Mouse (Mus musculus) spleen, adult 2 months (tissue): Measurements from ENCODE around the gene Bag6. TPM values are rescaled to one million over a fixed set of nuclear protein-coding genes. Genes with fewer than 3 reads are reported as not detected.
A peak's percentile ranks its signal among the peaks of the same experiment; 100 is the strongest.

Experiments used
- DNase-seq, 2 experiments: peaks; one replicate each; pipeline versions ENCODE4 v3.0.0 to v3.0.0-alpha.2; 2012 to 2021; ENCODE audit warnings: low spot score in 2 of 2, low read depth in 1 of 2
- H3K27ac ChIP-seq: fragments of 200-500 bp; 2 replicates; pipeline ENCODE4 v1.5.1; 2012; ENCODE audit warnings: low read length, inconsistent platforms; ENCODE audit not compliant: insufficient read depth
- H3K27me3 ChIP-seq: fragments of 200-500 bp; 2 replicates; pipeline ENCODE4 v1.6.1; 2012; ENCODE audit warnings: mild to moderate bottlenecking, moderate library complexity, low read length, inconsistent platforms; ENCODE audit not compliant: control insufficient read depth, insufficient read depth
- H3K36me3 ChIP-seq: fragments of 200-500 bp; 2 replicates; pipeline ENCODE4 v1.6.1; 2012; ENCODE audit warnings: mild to moderate bottlenecking, low read length, inconsistent platforms; ENCODE audit not compliant: control insufficient read depth, insufficient read depth
- H3K4me1 ChIP-seq: fragments of 200-500 bp; 2 replicates; pipeline ENCODE4 v1.6.1; 2011; ENCODE audit warnings: inconsistent platforms; ENCODE audit not compliant: control insufficient read depth, insufficient read depth, insufficient read length
- H3K4me3 ChIP-seq: fragments of 200-500 bp; 2 replicates; pipeline ENCODE4 v1.5.1; 2011; ENCODE audit warnings: mild to moderate bottlenecking, inconsistent platforms; ENCODE audit not compliant: insufficient read depth, insufficient read length; ENCODE audit errors: extremely low read depth
- CTCF ChIP-seq: fragments of 200-500 bp; IDR thresholded peaks from 2 replicates; pipeline ENCODE4 v1.5.1; 2011; ENCODE audit warnings: mild to moderate bottlenecking, inconsistent platforms; ENCODE audit not compliant: insufficient read depth, insufficient read length, insufficient replicate concordance; ENCODE audit errors: extremely low read depth
- POLR2A ChIP-seq: fragments of 200-500 bp; IDR thresholded peaks from 2 replicates; pipeline ENCODE4 v1.6.1; 2011; ENCODE audit warnings: low read depth, low read length, inconsistent platforms
- WGBS: fragments of 180-500 bp; shearing (Covaris S2); methylation state at CpG from one replicate; pipeline ENCODE4 v1.1.7; 2018; 5-methylcytosine and 5-hydroxymethylcytosine counted together
- polyA plus RNA-seq: library from polyadenylated mRNA; depleted of rRNA; stranded (reverse); fragments of >200 nt; gene quantifications from 2 replicates; pipeline ENCODE4 v1.2.3, GENCODE M21; 2012; rRNA removed

Gene Bag6
- polyA plus RNA-seq, 1 experiment, result 166 TPM

- Histone ChIP-seq H3K4me3 (peak overlapping the region; percentile 92), H3K36me3 (peaks cover 15% of the 10 kb centered on the region), H3K27me3 (no peaks in the 10 kb centered on the region), H3K27ac (peak overlapping the region; percentile 100), H3K4me1 (peaks cover 29% of the 10 kb centered on the region; the same call in 1 of the 2 replicates)
- WGBS, result 18% methylated on average over 19 of the region's 19 CpGs
- DNase-seq, result no peak
- 0 out of 2 replicates have a peak, but pooled peaks have one; percentile 5 for TF ChIP-seq POLR2A
- no peak for TF ChIP-seq CTCF
Observed at GRCm38 (mm10) chr17:35194844-35195630, 60.1 kb downstream of the Bag6 start.

DNA sequence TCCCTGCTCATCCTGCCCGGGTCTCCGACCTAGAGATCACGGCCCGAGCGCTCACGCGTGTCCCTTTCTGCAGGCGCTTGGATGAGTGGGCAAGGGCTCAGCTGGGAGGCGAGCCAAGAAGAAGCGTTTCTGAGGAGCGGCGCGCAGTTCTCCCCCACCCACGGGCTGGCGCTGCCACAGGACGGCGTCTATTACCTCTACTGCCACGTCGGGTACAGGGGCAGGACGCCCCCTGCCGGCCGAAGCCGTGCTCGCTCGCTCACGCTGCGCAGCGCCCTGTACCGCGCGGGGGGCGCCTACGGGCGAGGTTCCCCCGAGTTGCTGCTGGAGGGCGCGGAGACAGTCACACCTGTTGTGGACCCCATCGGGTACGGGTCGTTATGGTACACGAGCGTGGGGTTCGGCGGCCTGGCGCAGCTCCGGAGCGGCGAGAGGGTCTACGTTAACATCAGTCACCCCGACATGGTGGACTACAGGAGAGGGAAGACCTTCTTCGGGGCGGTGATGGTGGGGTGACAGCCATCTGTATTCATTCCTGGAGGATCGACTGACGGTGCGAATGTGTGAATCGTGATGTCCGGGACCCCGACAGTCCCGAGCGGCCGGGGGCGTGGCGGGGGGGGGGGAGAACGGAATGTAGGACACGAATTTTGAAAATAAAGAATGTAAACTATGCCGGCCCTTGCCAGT is 60.8 kb downstream of the Bag6 start:
- Histone ChIP-seq H3K27ac (peak overlapping the region; percentile 100), H3K27me3 (no peaks in the 10 kb centered on the region), H3K36me3 (peaks cover 15% of the 10 kb centered on the region), H3K4me1 (peaks cover 27% of the 10 kb centered on the region; the same call in 1 of the 2 replicates), H3K4me3 (peak overlapping the region; percentile 92)
- DNase-seq, result peak; percentile 77 to 89
- peak; percentile 97 for TF ChIP-seq CTCF
- TF ChIP-seq POLR2A, result peak; percentile 55; the same call in 1 of the 2 replicates
- under 1% methylated on average over 66 of the region's 66 CpGs for WGBS

DNA sequence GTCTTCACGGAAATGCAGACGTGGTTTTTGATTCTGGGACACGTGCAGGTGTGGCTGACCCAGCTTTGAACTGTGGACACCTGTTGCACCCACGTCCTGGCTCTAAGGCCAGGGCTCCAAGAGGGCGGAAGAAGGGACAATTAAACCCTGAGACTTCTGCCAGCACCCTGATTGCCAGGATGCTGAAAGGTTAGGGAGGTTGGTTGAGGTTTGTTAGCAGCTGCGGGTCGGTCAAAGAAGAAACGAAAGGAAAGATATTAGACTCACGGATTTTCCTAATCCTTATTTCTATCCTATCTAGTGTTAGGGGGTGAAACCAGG is 61.3 kb downstream of the Bag6 start:
- peaks cover 25% of the 10 kb centered on the region; the same call in 1 of the 2 replicates for H3K4me1 ChIP-seq
- TF ChIP-seq POLR2A (no peak), CTCF (no peak)
- H3K4me3 ChIP-seq, result peak overlapping the region; percentile 92
- 27% methylated on average over 9 of the region's 9 CpGs for WGBS
- peaks cover 15% of the 10 kb centered on the region for H3K36me3 ChIP-seq
- no peaks in the 10 kb centered on the region for H3K27me3 ChIP-seq
- peak overlapping the region; percentile 100 for H3K27ac ChIP-seq
- no peak for DNase-seq

Other genes with a start within 250 kb of the Bag6 start
- 15.9 and 16.0 TPM in 2 replicates for gene C2, start 236.9 kb upstream of the Bag6 start, polyA plus RNA-seq
- 200 and 246 TPM in 2 replicates for gene Ehmt2, start 236.7 kb upstream of the Bag6 start, polyA plus RNA-seq
- gene Slc44a4, start 220.7 kb upstream of the Bag6 start, polyA plus RNA-seq, result 0.05 and 0.08 TPM in 2 replicates
- gene Neu1, start 203.9 kb upstream of the Bag6 start, polyA plus RNA-seq, result 45.8 and 47.5 TPM in 2 replicates
- 7.6 and 12.5 TPM in 2 replicates for gene Hspa1b, start 175.9 kb upstream of the Bag6 start, polyA plus RNA-seq
- not detected in 2 replicates for gene Gm20481, start 165.3 kb upstream of the Bag6 start, polyA plus RNA-seq
- 4.2 and 6.7 TPM in 2 replicates for gene Hspa1a, start 163.0 kb upstream of the Bag6 start, polyA plus RNA-seq
- gene Hspa1l, start 162.5 kb upstream of the Bag6 start, polyA plus RNA-seq, result 0.05 and 0.06 TPM in 2 replicates
- gene Lsm2, start 153.3 kb upstream of the Bag6 start, polyA plus RNA-seq, result 60.7 and 65.2 TPM in 2 replicates
- 489 and 697 TPM in 2 replicates for gene Vars, start 134.2 kb upstream of the Bag6 start, polyA plus RNA-seq
- gene Vwa7, start 118.6 kb upstream of the Bag6 start, polyA plus RNA-seq, result 0.72 and 0.90 TPM in 2 replicates
- 7.3 and 14.7 TPM in 2 replicates for gene Sapcd1, start 107.2 kb upstream of the Bag6 start, polyA plus RNA-seq
- gene Msh5, start 88.4 kb upstream of the Bag6 start, polyA plus RNA-seq, result 8.6 and 9.5 TPM in 2 replicates
- gene Clic1, start 85.2 kb upstream of the Bag6 start, polyA plus RNA-seq, result 123 and 134 TPM in 2 replicates
- gene Ddah2, start 76.1 kb upstream of the Bag6 start, polyA plus RNA-seq, result 18.4 and 18.9 TPM in 2 replicates
- gene Ly6g6c, start 69.8 kb upstream of the Bag6 start, polyA plus RNA-seq, result 0.47 and 0.59 TPM in 2 replicates
- gene Mpig6b, start 69.0 kb upstream of the Bag6 start, polyA plus RNA-seq, result 4.8 and 5.6 TPM in 2 replicates
- 0.31 and 0.39 TPM in 2 replicates for gene Ly6g6e, start 58.3 kb upstream of the Bag6 start, polyA plus RNA-seq
- gene Ly6g6d, start 57.1 kb upstream of the Bag6 start, polyA plus RNA-seq, result 1.3 and 1.8 TPM in 2 replicates
- gene Ly6g6f, start 49.6 kb upstream of the Bag6 start, polyA plus RNA-seq, result 7.8 and 9.7 TPM in 2 replicates
- gene Abhd16a, start 45.9 kb upstream of the Bag6 start, polyA plus RNA-seq, result 119 and 154 TPM in 2 replicates
- not detected in 2 replicates for gene Ly6g5c, start 26.9 kb upstream of the Bag6 start, polyA plus RNA-seq
- 2.4 and 2.9 TPM in 2 replicates for gene Ly6g5b, start 19.8 kb upstream of the Bag6 start, polyA plus RNA-seq
- gene Gpank1, start 13.7 kb upstream of the Bag6 start, polyA plus RNA-seq, result 20.9 and 29.9 TPM in 2 replicates
- 176 and 238 TPM in 2 replicates for gene Csnk2b, start 13.1 kb upstream of the Bag6 start, polyA plus RNA-seq
- gene D17H6S53E, start 8.8 kb upstream of the Bag6 start, polyA plus RNA-seq, result 6.8 and 10.0 TPM in 2 replicates
- gene Apom, start 3.1 kb upstream of the Bag6 start, polyA plus RNA-seq, result 0.12 and 0.18 TPM in 2 replicates
- 362 and 462 TPM in 2 replicates for gene Prrc2a, start 29.7 kb downstream of the Bag6 start, polyA plus RNA-seq
- 8.3 and 10.2 TPM in 2 replicates for gene Aif1, start 40.9 kb downstream of the Bag6 start, polyA plus RNA-seq
- 109 and 112 TPM in 2 replicates for gene Lst1, start 53.3 kb downstream of the Bag6 start, polyA plus RNA-seq
- gene Ltb, start 59.3 kb downstream of the Bag6 start, polyA plus RNA-seq, result 531 and 756 TPM in 2 replicates
- 7.5 and 13.2 TPM in 2 replicates for gene Tnf, start 66.8 kb downstream of the Bag6 start, polyA plus RNA-seq
- gene Lta, start 70.2 kb downstream of the Bag6 start, polyA plus RNA-seq, result 24.8 and 26.8 TPM in 2 replicates
- 0.34 TPM in 1 of 2 replicates, not detected in the other for gene Gm16181, start 85.7 kb downstream of the Bag6 start, polyA plus RNA-seq
- 5.0 TPM in 2 replicates for gene Atp6v1g2, start 98.5 kb downstream of the Bag6 start, polyA plus RNA-seq
- 16.9 and 29.1 TPM in 2 replicates for gene Nfkbil1, start 100.6 kb downstream of the Bag6 start, polyA plus RNA-seq
- gene Ddx39b, start 106.6 kb downstream of the Bag6 start, polyA plus RNA-seq, result 284 and 323 TPM in 2 replicates
- gene H2-D1, start 127.6 kb downstream of the Bag6 start, polyA plus RNA-seq, result 1,148 and 1,488 TPM in 2 replicates
- not detected in 2 replicates for gene H2-Q1, start 185.2 kb downstream of the Bag6 start, polyA plus RNA-seq
- gene H2-Q2, start 207.1 kb downstream of the Bag6 start, polyA plus RNA-seq, result 0.48 and 0.58 TPM in 2 replicates
- 249 and 304 TPM in 2 replicates for gene H2-Q4, start 244.4 kb downstream of the Bag6 start, polyA plus RNA-seq